Mouse (Mus musculus): ENCODE data around the gene Gatad2a.
A peak's percentile ranks its signal among the peaks of the same experiment; 100 is the strongest.

Gene Gatad2a

DNA sequence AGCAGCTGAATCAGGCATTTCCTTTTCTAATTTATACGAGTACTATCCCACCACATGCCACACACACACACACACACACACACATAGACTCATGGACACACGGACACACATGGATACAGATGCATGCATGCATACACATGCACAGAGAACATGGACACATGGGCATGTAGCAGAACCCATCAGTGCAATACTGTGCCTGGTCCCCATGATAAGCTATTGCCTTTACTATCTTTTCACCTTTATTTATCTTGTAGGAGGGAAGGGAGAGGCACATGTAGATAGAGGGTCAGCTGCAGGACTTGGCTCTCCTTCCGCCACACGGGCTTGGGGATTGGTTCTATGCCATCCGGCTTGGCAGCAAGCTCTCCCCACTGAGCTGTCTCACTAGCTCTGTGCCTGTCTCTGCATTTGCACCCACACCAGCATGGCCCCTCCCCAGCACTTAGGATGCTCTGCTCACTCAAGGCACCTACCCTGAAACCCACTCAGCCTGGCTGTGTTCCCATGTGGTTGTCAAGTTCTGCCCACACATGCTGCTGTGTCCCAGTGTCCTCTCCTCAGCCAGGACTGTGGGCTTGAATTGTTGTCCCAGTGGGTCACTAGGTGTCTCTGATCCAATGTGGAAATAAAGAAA, 132.7 kb downstream of the Gatad2a start:
- Histone ChIP-seq H3K4me1 (replicated peaks; ENCODE audit: low read depth, low read length) (peaks cover 7% of the 10 kb centered on the region), H3K4me3 (replicated peaks; ENCODE audit: low read length) (no peak overlapping the region), H3K27me3 (ENCODE audit: insufficient read depth, low read length) (peaks cover 3% of the 10 kb centered on the region; the same call in 1 of the 2 replicates), H3K36me3 (ENCODE audit: insufficient read depth, low read length) (no peaks in the 10 kb centered on the region; the same call in 1 of the 2 replicates), H3K9me3 (ENCODE audit: low read length) (no peaks in the 10 kb centered on the region)
- TF ChIP-seq POU5F1 (IDR thresholded peaks at IDR 0.05; ENCODE audit: borderline replicate concordance, low read length) (no peak), NANOG (IDR thresholded peaks at IDR 0.05; ENCODE audit: borderline replicate concordance, low read length) (no peak), CTCF (conservative IDR thresholded peaks at IDR 0.05; ENCODE audit: low read length) (no peak)

DNA sequence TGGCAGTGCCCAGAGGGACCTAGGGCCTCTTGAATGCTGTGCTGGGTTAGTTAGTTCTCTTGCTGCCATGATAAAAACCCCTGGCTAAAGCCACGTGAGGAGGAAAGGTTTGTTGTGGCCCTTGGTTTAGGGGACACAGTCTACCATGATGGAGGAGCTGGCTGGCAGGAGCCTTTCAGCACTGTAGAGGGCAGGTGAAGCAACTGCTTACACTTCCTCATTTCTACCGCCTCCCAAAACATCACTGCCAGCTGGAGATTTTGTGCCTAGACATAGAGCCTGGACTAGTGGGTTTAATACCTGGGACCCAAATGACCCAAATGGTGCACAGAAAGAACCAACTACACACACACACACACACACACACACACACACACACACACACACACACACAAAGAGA, 134.9 kb downstream of the Gatad2a start:
- TF ChIP-seq CTCF (conservative IDR thresholded peaks at IDR 0.05; ENCODE audit: low read length) (no peak), POU5F1 (IDR thresholded peaks at IDR 0.05; ENCODE audit: borderline replicate concordance, low read length) (no peak), NANOG (IDR thresholded peaks at IDR 0.05; ENCODE audit: borderline replicate concordance, low read length) (no peak)
- H3K27me3 ChIP-seq (ENCODE audit: insufficient read depth, low read length) = no peaks in the 10 kb centered on the region

DNA sequence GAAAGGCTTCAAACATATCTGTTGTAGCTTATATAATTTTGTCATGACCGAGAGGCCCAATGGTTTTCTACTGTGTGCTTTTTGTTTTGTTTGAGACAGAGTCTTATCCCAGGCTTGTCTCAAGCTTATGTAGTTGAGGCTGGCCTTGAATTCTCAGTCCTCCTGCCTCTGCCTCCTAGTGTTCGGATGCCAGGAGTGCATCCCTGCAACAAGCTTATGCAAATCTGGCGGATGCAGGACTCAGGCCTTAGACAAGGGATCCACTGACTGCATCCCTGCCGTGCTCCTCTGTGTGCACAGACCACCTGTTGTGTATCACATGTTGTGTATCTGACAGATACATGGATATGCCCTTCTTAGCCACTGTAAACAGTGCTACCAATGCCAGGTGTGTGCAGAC, 135.4 kb downstream of the Gatad2a start:
- peaks cover 7% of the 10 kb centered on the region for H3K4me1 ChIP-seq (replicated peaks; ENCODE audit: low read depth, low read length)
- TF ChIP-seq POU5F1 (IDR thresholded peaks at IDR 0.05; ENCODE audit: borderline replicate concordance, low read length) = no peak
- peak; percentile 44 for TF ChIP-seq CTCF (conservative IDR thresholded peaks at IDR 0.05; ENCODE audit: low read length)
- no peak overlapping the region for H3K4me3 ChIP-seq (replicated peaks; ENCODE audit: low read length)
- H3K9me3 ChIP-seq (ENCODE audit: low read length) = no peaks in the 10 kb centered on the region
- no peaks in the 10 kb centered on the region; the same call in 1 of the 2 replicates for H3K36me3 ChIP-seq (ENCODE audit: insufficient read depth, low read length)
- H3K27me3 ChIP-seq (ENCODE audit: insufficient read depth, low read length) = no peaks in the 10 kb centered on the region

More for the DNA sequence above, 134.9 kb downstream of the Gatad2a start:
- no peaks in the 10 kb centered on the region for H3K9me3 ChIP-seq (ENCODE audit: low read length)
- peaks cover 7% of the 10 kb centered on the region for H3K4me1 ChIP-seq (replicated peaks; ENCODE audit: low read depth, low read length)
- no peak overlapping the region for H3K4me3 ChIP-seq (replicated peaks; ENCODE audit: low read length)
- H3K36me3 ChIP-seq (ENCODE audit: insufficient read depth, low read length) = no peaks in the 10 kb centered on the region; the same call in 1 of the 2 replicates
